Mouse (Mus musculus): ENCODE measurements around the gene Pafah1b1. TPM values are rescaled to one million over a fixed set of nuclear protein-coding genes. Genes with fewer than 3 reads are reported as not detected.

Pafah1b1 gene
- total RNA-seq, 1 experiment from 2014 or later, result 142 TPM

DNA sequence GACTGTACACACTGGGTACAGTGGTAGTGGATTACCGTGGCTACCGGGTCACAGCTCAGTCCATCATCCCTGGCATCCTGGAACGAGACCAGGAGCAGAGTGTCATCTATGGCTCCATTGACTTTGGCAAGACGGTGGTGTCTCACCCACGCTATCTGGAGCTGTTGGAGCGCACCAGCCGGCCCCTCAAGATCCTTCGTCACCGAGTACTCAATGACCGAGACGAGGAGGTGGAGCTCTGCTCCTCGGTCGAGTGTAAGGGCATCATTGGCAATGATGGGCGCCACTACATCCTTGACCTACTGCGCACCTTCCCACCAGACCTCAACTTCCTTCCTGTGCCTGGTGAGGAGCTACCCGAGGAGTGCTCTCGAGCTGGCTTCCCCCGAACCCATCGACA, 62.8 kb downstream of the Pafah1b1 start:
- DNase-seq, result no peak

DNA sequence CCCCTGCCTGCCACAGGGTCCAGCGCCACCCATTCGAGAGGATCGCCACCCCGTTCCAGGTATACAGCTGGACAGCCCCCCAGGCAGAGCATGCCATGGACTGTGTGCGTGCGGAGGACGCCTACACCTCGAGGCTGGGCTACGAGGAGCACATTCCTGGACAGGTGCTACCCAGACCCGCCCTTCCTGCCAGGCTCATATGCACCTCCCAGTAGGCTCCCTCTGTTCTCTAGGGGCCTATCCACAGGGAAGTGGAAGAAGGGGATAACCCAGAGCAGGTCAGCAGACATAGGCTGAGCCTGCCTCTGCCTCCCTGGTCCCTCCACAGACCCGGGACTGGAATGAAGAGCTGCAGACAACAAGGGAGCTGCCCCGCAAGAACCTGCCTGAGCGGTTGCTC, 64.1 kb downstream of the Pafah1b1 start:
- DNase-seq, result no peak

DNA sequence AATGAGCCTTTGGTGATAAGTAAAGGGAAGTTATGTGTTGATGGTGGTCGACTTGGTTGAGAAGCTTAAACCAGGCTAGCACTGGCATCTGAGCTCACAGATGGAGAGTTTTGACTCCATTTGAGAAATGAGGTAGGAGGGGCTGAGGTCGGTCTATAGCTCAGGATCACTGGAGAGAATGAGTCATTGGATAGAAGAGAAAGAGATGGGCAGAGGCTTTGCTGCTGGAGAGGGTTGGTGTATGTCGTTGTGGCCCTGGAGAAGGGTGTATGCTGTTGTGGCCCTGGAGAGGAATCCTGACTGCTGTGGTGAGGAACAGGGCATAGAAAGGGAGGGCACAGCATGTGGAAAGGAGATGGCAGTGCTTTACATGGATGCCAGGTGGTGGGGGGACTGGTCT, 68.5 kb downstream of the Pafah1b1 start:
- DNase-seq, result peak; percentile 44

DNA sequence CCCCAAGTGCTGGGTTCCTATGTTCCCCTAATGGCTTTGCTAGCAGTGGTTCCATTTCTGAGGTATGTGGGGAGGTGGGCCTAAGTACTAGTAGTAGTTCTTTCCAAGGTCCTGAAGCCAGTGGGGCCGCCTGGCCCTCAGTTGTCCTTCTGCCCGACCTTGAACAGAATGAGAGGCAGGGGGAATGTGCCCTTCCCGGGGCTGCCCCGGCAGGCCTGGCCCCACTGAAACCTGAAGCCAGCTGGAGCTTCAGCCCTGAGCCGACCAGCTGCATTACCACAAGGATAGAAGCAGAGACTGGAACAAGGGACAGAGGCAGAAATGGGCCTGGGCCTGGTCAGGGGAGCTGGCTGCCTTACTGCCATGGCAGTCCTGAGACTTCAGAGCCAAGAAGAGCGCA, 71.1 kb downstream of the Pafah1b1 start:
- DNase-seq, result peak; percentile 72

- DNase-seq, result peak; percentile 83
Measured at GRCm38 (mm10) chr11:74652791-74653191, 71.7 kb downstream of the Pafah1b1 start.

GRCm38 (mm10) chr11:74650576-74651100, 73.8 kb downstream of the Pafah1b1 start:
- DNase-seq, result peak; percentile 45

DNA sequence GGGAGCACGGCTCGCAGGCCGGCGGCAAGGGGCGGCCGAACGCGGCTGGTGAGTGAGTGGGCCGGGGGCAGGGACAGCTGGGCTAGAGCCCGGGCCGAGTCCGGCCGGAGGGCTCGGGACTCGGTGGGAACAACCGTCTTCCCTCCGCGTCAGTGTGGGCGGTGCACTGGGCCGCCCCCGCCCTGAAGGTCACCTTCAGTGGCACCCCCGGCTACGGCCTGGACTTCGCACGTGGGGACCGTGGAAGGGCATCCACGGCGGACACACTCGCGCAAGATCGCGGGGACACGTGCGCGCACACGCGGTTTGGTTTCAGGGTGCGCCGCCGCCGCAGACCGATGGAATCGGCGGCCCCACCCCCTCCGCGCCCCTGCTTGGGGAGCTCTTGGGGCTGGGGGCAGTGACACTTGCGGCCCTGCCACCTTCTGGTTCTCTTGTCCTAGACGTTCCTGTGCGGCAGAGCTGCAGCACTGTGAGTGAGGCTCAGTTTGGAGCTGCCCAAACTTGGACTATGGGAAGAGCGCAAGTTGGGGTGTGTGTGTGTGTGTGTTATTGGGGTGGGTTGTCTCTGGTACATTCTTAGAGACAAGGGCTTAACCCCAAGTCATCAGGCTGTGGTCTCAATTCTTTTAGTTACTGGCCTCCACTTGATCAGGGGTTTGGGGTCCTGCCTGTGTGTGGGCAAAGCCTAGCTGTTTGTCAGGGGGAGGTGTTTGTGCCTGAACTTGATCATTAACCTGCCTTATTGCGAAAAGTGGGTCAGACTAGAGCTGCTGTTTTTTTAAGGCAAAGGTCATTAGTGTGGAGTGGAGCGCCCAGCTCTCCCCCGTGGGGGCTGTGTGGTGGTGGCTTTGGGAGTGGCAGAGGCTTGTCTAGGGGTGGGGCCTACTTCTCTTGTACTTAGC, 74.6 kb downstream of the Pafah1b1 start:
- DNase-seq, result peak; percentile 80

- DNase-seq, result peak; percentile 99
Measured at GRCm38 (mm10) chr11:74649095-74649646, 75.3 kb downstream of the Pafah1b1 start, which contains the start of gene Cluh. Cluh (plus strand) TSS chr11:74649495.

DNA sequence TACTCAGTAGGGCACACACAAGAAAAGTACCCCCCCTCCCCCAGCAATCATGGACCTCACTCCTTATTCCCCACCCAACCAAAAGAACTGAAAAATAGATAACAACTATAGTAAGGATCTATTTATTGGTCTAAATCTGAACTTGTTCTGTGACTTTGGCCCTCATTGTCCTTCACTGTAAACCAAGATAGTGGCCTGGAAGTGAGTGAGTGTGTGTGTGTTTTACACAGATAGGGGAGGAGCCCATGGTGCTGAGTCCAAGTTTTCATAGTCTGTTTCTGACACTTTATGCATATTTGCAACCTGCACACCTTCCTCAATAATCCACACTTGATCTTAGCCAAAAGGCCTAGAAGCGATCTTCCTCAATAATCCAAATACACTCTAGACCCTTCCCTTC, 75.8 kb downstream of the Pafah1b1 start:
- no peak for DNase-seq

DNA sequence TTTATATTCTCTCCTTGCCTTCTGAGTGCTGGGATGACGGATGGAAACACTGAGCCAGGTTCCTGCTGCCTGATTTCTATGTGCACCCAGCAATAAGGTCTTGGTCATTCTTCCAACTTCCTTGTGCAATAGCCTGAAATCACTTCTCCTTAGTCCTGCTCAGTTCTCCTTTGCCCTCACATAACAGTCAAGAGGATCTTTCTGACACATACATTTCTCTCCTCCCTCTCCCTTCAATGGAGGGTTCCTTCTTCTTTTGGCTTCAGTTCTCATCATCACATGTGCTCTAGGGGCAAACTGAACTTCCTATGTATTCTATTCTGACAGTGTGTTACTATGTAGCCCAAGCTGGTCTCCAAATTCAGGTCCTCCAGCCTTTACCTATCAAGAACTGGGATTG, 76.5 kb downstream of the Pafah1b1 start:
- DNase-seq, result no peak

DNA sequence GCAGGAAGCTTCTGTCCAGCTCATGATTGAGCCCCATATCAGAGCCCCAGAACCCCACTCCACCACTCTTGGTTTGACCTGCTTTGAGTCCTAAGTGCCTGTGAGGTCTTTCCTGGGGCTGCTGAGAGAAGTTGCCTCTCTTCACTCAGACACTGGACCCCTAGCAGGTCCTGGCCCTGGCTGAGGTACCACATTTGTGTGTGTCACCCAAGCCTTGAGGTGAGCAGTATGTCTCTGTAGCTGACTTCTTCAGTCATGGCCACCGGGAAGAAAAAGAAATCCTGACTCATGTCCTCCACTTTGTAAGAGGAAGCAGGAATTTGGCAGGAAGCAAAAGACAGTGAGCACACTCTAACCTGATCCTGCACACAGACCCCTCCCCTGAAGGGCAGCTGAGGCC, 84.8 kb downstream of the Pafah1b1 start:
- no peak for DNase-seq

DNA sequence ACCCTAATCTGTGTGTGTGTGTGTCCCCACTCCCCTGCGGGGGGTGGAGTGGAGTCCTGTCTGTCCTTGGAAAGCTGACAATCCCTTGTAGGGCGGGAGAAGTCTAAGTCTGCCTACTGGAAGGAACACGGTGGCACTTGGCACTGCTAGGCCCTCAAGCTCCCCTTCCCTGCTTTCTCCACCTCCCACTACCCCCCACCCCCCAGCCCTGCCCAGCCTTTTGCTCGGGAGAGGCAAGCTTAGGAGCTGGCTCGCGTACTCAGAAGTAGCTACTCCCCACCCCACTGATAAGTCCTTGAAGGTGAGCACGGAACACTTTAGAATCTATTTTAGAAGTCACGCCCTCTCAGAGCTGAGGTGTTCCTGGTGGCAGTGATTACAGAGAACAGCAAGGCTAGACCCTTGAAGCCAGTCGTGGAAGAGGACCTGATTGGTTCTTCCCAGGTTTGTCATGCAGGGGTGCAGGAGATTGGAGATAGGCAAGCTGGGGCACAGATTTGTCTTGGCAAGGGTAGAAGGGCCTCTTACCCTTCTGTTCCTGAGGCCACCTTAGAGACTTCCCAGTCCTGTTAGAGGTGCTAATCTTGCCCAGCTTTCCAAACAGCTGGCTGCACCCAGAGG, 85.6 kb downstream of the Pafah1b1 start:
- peak; percentile 36 for DNase-seq

DNA sequence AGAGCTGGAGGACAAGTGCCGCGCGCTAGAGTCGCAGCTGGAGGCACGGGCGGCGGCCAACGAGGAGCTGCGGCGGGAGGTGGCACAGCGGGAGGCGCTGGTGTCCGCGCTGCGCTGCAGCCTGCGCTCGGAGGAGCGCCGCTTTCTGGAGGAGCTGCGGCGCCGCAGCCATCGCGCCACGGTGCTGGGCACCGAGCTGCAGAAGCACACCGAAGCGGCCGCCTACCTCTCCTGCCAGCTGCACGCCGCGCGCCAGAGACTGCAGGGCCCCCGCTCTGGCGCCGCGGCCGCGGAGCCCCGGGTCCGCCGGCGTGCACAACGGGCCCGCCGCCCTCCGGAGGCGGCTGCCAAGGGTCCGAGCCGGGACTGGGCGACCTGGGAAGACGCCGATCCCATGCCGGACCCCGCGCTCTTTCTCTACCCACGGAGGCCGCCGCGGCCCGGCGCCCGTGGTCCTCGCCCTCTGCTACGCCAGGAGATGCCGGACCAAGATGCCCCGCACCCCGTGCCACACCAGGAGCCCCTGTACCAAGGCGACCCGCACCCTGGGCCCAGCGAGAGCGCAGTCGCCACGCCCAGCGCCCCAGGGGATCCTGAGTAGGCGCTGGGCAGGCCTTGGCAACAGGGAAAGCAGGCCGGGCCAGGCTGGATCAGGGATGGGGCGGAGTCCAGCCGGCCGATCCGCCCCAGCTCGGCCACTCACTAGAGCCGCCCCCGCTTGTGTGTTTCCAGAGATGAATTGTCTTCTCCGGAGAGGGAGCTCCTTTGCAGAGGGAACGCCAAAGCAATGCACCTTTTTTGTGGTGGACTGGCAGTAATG, 86.3 kb downstream of the Pafah1b1 start:
- DNase-seq, result peak; percentile 94

DNA sequence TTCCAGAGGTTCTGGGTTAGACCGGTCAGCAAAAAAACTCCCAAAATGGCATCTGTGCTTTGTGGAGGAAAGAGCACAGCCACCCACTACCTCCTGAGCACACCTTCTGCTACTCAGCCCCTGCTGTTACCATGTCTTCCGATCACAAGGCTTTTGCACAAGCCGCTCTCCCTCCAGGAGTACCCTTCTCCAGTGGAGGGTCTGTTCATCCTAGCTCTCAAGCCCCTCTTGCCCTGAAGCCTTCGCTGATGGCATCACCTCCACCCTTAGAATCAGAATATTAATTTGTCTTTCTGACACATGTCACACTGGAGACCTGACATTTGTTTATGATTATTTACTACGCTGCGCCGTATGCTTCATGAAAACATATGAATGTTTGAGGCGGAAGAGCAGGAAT, 87.0 kb downstream of the Pafah1b1 start:
- DNase-seq, result no peak

DNA sequence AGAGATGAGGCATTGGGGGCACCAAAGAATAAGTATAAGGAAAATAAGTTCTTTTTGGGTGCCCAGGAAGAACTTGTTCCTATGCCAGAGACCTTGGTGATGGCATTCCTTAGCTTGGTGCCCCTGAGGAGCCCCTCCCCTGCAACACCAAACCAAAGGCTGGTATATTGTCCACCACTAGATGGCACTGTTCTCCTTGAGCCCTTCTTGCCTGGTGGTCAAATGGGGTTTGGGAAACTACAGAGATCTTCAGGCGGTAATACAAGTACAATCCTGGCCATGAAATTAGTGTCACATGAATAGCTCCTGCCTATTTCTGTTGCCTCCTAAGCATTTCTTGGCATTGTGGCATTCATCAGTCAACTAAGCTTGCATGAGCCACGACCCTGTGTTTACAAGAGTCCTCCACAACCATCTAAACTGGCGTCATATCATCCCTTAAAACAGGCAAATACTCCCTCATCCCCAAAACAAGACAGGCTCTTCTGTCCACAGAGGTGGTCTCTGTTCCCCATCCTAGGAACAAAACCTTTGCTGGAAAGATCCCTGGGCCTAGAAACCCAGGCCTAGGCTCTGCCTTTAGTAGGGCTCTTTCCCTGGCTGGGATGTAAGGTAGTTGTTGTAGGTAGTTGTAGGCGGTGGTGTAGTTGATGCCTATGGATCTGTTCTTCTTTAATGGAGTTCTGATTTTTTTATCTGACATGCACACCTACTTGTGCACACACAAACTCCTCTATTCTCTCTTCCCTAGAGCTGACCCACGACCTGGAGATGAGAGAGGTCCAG, 89.8 kb downstream of the Pafah1b1 start:
- peak; percentile 81 for DNase-seq

DNA sequence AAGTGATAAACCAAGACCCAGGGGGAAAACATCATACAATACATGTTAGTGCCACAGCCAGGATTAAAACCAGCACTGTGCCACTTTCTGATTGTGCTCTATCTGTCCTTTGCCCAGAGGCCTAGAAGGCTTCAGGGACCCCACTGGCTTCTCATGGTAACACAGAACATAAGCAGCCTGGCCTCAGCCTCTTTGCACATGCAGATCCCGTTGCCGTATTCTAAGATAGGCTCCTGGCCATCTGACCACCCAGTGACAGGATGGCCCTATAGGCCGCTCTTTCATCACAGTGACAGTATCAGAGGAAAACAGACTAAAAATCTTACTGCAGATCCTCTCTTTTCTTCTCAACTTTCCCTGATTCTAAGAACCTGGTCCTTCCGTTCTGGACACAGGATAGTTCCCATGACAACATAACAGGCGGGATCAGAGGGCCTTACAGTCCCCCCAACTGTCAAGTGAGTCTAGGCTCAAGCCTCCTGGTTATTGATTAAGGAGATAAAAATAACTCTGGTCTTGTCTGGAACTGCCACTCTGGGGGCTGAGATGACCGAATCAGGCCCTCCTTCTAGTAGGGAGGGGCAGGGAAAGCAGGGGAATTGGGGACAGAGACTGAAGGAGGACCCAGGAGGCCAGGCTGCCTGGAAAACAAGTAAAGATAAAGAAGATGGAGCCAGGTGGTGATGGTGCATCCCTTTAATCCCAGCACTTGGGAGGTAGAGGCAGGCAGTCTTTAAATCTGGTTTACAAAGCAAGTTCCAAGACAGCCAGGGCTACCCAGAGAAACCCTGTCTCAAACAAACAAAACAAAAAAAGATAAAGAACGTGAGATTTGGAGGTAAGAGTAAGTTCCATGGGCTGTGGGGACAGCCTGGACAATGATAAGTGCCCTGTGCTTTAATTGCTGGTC, 92.3 kb downstream of the Pafah1b1 start:
- no peak for DNase-seq

GRCm38 (mm10) chr11:74627481-74627880, 97.0 kb downstream of the Pafah1b1 start:
- no peak for DNase-seq

GRCm38 (mm10) chr11:74625333-74625732, 99.1 kb downstream of the Pafah1b1 start:
- no peak for DNase-seq
